Mouse (Mus musculus): ENCODE measurements at regions not wholly inside any gene's neighbourhood (a gene's known extent, or its start where the extent isn't known, plus 50 kb on each side); places are given as distances from the start of the nearest gene placed in this dataset.

DNA sequence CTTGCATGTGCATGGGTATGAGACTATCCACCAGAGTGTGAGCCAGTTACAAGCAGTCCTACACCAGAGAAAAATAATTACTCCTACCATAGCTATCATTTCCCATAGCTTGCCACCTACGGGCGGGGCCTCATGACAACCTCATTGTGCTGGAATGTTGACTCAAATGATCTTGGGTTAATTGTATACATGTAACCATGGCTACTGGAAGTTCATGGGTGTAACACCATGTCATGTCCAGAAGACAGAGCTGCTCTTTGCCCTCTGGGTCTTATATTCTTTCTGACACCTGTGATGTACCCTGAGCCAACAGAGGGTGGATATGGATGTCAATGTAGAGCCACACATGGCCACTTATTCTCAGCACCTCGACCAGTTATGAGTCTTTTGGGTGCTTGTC lies 125.6 kb downstream of the Qpct start:
- TF ChIP-seq POLR2A (IDR thresholded peaks at IDR 0.05; ENCODE audit: borderline replicate concordance, low read depth, low read length) = no peak
- no peak for TF ChIP-seq CTCF (IDR thresholded peaks at IDR 0.05; ENCODE audit: low read depth, low read length)
